Mouse (Mus musculus): Measurements from ENCODE around the gene Olfr968. TPM values are rescaled to one million over a fixed set of nuclear protein-coding genes. Genes with fewer than 3 reads are reported as not detected.

Gene Olfr968
- total RNA-seq (2021) = not detected
- long read RNA-seq = 0 reads

DNA sequence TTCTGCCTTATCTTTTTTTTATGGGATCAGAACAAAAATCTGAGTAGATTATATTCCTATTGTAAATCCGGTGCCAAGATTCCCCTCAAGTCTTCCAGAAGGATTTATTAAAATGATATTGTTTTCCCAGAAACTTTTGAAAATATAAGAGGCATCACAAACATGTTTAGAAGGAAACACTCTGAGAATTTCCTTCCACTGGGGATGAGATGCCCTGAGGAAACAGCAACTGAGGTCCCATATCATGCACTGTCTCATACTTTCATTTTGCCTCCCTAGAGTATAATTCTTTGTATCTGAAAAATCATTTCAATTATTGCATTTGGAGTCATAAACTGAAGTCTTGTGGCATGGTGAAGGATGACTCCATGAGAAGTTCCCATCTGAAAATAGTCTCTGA is at the start of gene Olfr968:
TSS of gene Olfr968 (minus strand) at position 101 of the 400 bp plus-strand sequence.
- no peak for DNase-seq (ENCODE audit: low spot score in 2 of 2)

DNA sequence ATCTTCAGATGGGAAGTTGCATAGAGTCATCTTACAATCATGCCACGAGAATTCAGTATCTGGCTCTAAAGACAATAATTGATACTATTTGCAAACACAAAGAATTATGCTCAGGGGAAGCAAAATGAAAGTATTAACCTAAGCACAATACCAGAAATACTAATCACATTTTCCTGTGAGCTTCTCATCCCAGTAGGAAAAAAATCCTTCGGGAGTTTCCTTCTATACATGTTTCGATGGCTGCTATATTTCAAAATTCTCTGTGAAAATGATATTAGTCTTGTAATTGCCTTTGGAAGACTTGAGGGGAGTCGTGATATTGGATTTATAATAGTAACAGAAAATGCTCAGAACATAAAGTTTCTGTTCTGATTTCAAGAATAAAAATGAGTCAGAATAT is 25.5 kb upstream of the Olfr968 start, which contains the start of gene Olfr970:
TSS of gene Olfr970 (plus strand) at position 301 of the 400 bp plus-strand sequence.
- DNase-seq (ENCODE audit: low spot score in 2 of 2) = no peak

DNA sequence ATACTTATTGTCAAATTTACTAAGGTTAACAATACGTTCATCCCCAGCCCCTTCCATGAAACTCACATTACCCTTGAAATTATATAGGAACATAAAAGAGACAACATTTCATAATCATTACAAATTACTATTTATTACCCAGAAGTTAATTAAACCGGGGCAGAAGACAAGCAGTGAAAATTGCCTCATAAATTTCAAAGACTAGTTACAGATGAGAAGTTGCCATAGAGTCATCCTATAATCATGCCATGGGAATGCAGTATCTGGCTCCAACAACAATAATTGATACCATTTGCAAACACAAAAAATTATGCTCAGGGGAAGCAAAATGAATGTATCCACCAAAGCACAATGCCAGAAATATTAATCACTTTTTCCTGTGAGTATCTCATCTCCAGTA is 7.5 kb upstream of the Olfr968 start, which contains the start of gene Olfr969:
TSS of gene Olfr969 (plus strand) at position 388 of the 400 bp plus-strand sequence.
- DNase-seq (ENCODE audit: low spot score in 2 of 2) = no peak

DNA sequence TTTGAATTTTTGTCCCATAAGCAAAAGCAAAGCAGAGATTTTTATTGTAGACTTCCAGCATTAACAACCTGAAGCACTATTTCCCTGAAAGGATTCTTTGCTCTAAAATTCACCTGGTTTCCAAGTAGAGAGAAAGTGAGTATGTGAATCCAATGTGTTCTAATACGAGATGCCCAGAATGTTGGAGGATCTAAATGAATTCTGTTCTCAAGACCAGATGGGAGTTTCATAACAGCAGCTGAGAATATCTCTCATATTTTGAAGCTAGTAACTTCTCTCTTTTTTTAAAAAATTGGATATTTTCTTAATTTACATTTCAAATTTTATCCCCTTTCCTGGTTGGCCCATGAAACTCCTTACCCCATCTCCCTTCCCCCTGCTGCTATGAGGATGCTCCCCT is 36.6 kb downstream of the Olfr968 start:
- peak; percentile 1 to 60 for DNase-seq (ENCODE audit: low spot score in 2 of 2)

DNA sequence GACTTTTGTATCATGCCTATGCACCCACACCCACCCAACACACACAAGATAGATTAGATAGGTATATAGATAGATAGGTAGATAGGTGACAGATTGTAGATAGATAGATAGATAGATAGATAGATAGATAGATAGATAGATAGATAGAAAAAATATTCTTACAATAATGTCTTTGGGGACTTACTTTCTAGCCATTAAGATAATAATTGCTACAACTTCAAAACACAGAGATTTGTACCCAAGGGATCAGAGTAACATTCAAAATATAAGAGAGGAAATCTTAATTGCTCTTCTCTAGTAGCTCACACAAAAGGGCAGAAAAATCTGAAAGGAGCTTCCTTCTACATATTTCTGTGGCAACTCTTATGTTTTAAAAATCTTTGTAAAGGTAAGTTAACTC is 37.1 kb downstream of the Olfr968 start, which contains the start of gene Olfr967:
TSS of gene Olfr967 (plus strand) at position 301 of the 400 bp plus-strand sequence.
- no peak for DNase-seq (ENCODE audit: low spot score in 2 of 2)

DNA sequence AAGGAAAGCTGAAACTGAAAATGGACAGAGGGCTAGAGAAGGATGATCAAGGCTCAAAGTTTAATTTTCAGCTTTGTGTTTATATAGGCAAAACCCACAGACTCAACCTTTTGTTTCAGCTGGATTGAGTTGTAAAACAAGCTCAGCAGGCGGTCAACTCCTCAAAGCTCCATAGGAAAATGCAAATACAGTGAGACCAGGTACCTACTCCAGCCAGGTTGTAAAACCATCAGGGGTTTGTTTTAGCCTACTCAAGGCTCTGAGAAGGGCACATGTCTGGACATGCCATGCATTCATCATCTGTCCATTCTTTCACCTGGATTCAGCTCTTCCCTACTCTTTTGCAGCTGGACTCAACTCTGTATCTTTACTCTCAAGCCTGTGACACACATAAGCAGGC is 42.3 kb downstream of the Olfr968 start:
- DNase-seq (ENCODE audit: low spot score in 2 of 2) = no peak

DNA sequence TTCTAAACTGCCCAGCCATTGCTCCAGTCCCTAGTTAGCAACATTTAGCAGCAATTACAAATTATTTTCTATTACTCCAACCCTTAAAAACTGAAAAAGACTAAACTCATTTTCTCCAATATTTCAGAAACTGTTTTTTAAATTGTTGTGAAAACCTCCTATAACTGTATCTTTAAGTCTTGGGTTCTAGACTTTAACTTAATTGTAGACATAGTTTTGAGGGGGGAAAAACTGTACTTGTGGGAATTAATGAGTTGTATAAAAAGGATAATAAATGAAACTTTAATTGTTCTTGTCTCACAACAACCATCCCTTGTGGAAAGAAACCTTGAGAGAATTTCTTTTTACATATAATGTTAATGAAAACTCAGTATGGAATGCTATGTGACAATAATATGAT is 52.4 kb downstream of the Olfr968 start, which contains the start of gene Olfr150:
TSS of gene Olfr150 (plus strand) at position 301 of the 400 bp plus-strand sequence.
- no peak for DNase-seq (ENCODE audit: low spot score in 2 of 2)

Other genes with a start within 250 kb of the Olfr968 start
- not detected for gene Olfr958, start 229.2 kb downstream of the Olfr968 start, total RNA-seq (2021)
- not detected for gene Olfr959, start 207.7 kb downstream of the Olfr968 start, total RNA-seq (2021)
- 1 to 10 TPM; 4.5 to 5.5 TPM for gene AW551984, start 178.8 kb downstream of the Olfr968 start, total RNA-seq (2021)
- gene Olfr148, start 172.6 kb downstream of the Olfr968 start, total RNA-seq (2021) = not detected
- gene Olfr960, start 161.9 kb downstream of the Olfr968 start, total RNA-seq (2021) = not detected
- gene Olfr961, start 138.2 kb downstream of the Olfr968 start, total RNA-seq (2021) = not detected
- not detected for gene Olfr963, start 116.0 kb downstream of the Olfr968 start, total RNA-seq (2021)
- not detected for gene Olfr149, start 76.1 kb downstream of the Olfr968 start, total RNA-seq (2021)
- gene Olfr965, start 71.9 kb downstream of the Olfr968 start, total RNA-seq (2021) = not detected
- not detected for gene Olfr150, start 52.3 kb downstream of the Olfr968 start, total RNA-seq (2021)
- not detected for gene Olfr967, start 37.0 kb downstream of the Olfr968 start, total RNA-seq (2021)
- gene Olfr969, start 7.7 kb upstream of the Olfr968 start, total RNA-seq (2021) = not detected
- not detected for gene Olfr970, start 25.6 kb upstream of the Olfr968 start, total RNA-seq (2021)
- not detected for gene Olfr971, start 53.6 kb upstream of the Olfr968 start, total RNA-seq (2021)
- gene Olfr972, start 83.2 kb upstream of the Olfr968 start, total RNA-seq (2021) = not detected
- not detected for gene Olfr229, start 124.1 kb upstream of the Olfr968 start, total RNA-seq (2021)
- gene Olfr974, start 154.2 kb upstream of the Olfr968 start, total RNA-seq (2021) = not detected
- gene Olfr975, start 168.8 kb upstream of the Olfr968 start, total RNA-seq (2021) = not detected
- gene Olfr976, start 177.9 kb upstream of the Olfr968 start, total RNA-seq (2021) = not detected
- not detected for gene Olfr978, start 208.9 kb upstream of the Olfr968 start, total RNA-seq (2021)
- not detected for gene Olfr979, start 220.2 kb upstream of the Olfr968 start, total RNA-seq (2021)
- not detected for gene Olfr980, start 226.3 kb upstream of the Olfr968 start, total RNA-seq (2021)
- not detected for gene Olfr981, start 238.2 kb upstream of the Olfr968 start, total RNA-seq (2021)

Measured in layer of hippocampus, adult 18-20 months (tissue).